In the genomic region with DNA sequence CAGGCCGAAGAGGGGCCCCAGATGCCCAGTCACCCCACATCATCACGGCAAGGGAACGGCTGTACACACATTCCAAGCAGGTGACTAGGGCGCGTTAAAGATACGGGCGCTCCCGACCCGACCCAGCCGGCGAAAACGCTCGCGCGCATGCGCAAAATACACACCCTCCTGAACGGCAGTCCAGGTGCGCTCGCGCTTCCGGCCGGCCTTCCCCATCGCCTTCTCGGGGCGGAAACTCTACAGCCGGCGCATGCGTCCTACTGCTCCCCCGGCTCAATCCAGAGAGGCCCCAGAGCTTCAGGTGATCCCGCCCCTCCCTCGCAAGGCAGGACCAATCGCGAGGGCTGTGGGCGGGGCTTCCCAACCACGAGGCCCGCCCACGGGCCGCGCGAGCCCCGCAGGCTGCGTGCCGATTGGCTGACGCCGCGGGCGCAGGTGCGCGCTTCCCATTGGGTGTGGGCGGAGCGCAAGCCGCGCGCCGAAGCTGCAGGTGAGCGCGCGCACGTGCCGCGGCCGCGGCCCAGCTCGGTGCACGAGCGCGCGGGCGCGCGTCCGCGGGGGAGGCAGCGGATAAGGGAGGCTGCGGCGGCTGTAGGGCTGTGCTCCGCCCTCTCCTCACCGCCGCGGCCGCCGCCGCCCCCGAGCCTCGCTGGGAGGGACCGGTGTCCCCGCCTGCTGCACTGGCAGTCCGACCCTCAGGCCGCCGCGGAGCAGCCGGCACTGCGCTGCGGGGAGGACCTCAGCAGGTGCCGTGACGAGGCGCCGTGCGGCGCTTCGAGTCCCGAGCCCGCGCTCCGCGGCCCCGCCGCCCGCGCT, we compare ENCODE assay signal across 1 mouse cellular context.
TF ChIP-seq lines count a peak whose summit lies in the region.

A gene (plus strand): TSS at position 574 of the 816 bp plus-strand sequence.

TF ChIP-seq in CH12.LX, 34 proteins besides CTCF, POLR2A, EP300 and RAD21 (continued from another document):
- TF ChIP-seq IRF4 (IDR thresholded peaks at IDR 0.05; ENCODE audit: low read depth, low read length) (peak; percentile 10; the same call in 1 of the 2 replicates), TCF12 (IDR thresholded peaks at IDR 0.05; ENCODE audit: low read depth, low read length) (peak; percentile 60), SMC3 (IDR thresholded peaks at IDR 0.05; ENCODE audit: low read depth, low read length) (no peak), ETS1 (conservative IDR thresholded peaks at IDR 0.05; ENCODE audit: low read depth, low read length) (no peak), MAFK (IDR thresholded peaks at IDR 0.05; ENCODE audit: insufficient replicate concordance, low read length) (no peak), ZMIZ1 (IDR thresholded peaks at IDR 0.05; ENCODE audit: low read depth, low read length) (peak; percentile 37; the same call in 1 of the 2 replicates), HCFC1 (IDR thresholded peaks at IDR 0.05; ENCODE audit: low read depth, low read length) (peak; percentile 71), RCOR1 (conservative IDR thresholded peaks at IDR 0.05; ENCODE audit: low read depth, low read length) (no peak), CHD1 (IDR thresholded peaks at IDR 0.05; ENCODE audit: low read depth, low read length) (no peak), SIN3A (IDR thresholded peaks at IDR 0.05; ENCODE audit: low read length) (0 out of 2 replicates have a peak, but pooled peaks have one; percentile 35), MEF2A (IDR thresholded peaks at IDR 0.05; ENCODE audit: borderline replicate concordance, low read depth, low read length) (no peak), ZKSCAN1 (IDR thresholded peaks at IDR 0.05; ENCODE audit: borderline replicate concordance, low read depth, low read length) (no peak), ZNF384 (IDR thresholded peaks at IDR 0.05; ENCODE audit: low read depth, low read length) (no peak), ZC3H11A (IDR thresholded peaks at IDR 0.05; ENCODE audit: low read depth, low read length) (no peak), KAT2A (IDR thresholded peaks at IDR 0.05; ENCODE audit: insufficient replicate concordance, low read length) (no peak), ELF1 (IDR thresholded peaks at IDR 0.05; ENCODE audit: low read depth, low read length) (peak; percentile 92), UBTF (IDR thresholded peaks at IDR 0.05; ENCODE audit: low read depth, low read length) (no peak), MAX (IDR thresholded peaks at IDR 0.05; ENCODE audit: low read length) (peak; percentile 9; the same call in 1 of the 2 replicates), NELFE (IDR thresholded peaks at IDR 0.05; ENCODE audit: low read depth, low read length) (peak; percentile 82), USF2 (conservative IDR thresholded peaks at IDR 0.05; ENCODE audit: low read depth, low read length) (no peak), USF1 (IDR thresholded peaks at IDR 0.05; ENCODE audit: low read depth, low read length) (peak; percentile 46), MXI1 (IDR thresholded peaks at IDR 0.05; ENCODE audit: low read depth, low read length) (0 out of 2 replicates have a peak, but pooled peaks have one; percentile 65)
